Mouse (Mus musculus): ENCODE measurements around the gene Zfp61. TPM values are rescaled to one million over a fixed set of nuclear protein-coding genes. Genes with fewer than 3 reads are reported as not detected.

The Zfp61 gene
- 1 to 10 TPM; 3.1 to 4.5 TPM for total RNA-seq (2021)

DNA sequence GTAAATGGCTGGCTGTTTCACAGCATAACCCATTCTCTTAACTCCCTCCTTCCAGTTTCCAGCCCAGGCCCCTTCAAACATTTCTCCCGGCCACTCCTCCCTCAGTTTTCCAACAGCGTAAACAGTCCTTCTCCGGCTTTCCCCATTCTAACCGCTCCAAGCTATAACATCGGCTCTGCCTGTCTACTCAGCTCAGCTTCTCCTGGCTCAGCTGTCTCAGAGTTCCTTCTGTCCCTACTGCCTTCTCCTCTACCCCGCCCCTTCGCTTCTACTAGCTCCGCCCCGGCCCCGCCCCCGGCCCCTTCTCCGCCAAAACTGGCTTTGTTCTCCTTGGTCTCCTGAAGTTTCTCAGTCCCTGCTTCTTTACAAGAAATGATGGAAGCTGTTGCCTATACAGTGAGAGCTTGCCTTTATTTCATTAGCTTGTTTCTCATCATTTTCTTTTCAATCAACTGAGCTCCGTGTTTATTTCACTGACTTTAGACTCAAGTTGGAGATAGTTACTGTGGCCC, at the start of gene Zfp61:
Zfp61 (minus strand) TSS at position 462 of the 512 bp plus-strand sequence.
- intact Hi-C loops (cut with DNase I) = no loop called here
- DNase-seq (ENCODE audit: low spot score) = no peak

- no peak for DNase-seq (ENCODE audit: low spot score)
- intact Hi-C loops (cut with DNase I) = no loop called here
These were observed 47.9 kb upstream of the Zfp61 start, which contains the start of gene Lypd5 for GRCm38 (mm10) chr7:24348896-24349295. Gene Lypd5, plus strand, starts transcription at chr7:24349196.

DNA sequence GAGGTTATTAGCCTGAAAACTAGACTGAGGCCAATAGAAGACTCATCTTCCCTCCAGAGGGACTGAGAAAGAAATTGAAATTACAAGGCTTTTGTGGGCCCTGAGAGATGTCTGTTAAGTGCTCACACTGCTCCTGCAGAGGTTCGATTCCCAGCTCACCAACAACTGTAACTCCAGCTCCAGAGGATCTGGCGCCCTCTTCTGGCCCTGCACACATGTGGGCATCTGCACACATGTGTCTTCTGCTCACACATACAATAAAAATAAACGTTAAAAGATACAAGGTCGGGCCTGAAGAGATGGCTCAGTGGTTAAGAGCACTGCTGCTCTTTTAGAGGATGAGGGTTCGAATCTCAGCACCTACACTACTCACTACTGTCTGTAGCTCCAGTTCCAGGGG, 45.4 kb upstream of the Zfp61 start:
- no peak for DNase-seq (ENCODE audit: low spot score)
- intact Hi-C loops (cut with DNase I) = no loop called here

DNA sequence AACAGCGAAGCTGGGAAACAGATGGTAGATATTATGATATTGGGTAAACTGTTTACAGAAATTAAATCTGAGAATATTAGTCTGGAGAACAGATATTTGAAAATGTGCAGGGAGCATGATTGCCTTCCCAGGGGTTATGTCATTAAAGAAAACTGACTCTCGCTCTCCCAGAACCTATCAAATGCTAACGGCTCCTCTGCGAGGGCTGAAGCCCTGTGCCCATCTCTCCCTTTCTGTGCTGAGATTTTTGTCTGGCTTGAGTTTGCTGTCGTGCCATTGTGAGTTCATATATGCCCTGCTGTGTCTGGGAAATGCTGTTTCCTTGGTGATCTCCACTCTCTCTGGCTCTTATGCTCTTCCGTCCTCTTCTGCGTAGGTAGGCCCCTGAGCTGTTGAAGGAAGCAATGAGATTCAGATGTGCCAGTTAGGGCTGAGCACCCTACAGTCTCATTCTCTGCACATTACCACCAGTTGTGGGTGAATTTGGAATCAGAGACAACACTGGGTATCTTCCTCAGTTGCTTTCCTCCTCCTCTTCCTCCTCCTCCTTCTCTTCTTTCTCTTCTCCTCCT, 42.8 kb upstream of the Zfp61 start:
- DNase-seq (ENCODE audit: low spot score) = no peak
- intact Hi-C loops (cut with DNase I) = no loop called here

- intact Hi-C loops (cut with DNase I) = loop anchor here (5.0 kb wide), 1 partner anchor 49 kb away; no protein-coding TSS in a partner anchor
- DNase-seq (ENCODE audit: low spot score) = no peak
These were observed 37.2 kb upstream of the Zfp61 start for GRCm38 (mm10) chr7:24338241-24338640.

GRCm38 (mm10) chr7:24335699-24336309, 34.8 kb upstream of the Zfp61 start:
- DNase-seq (ENCODE audit: low spot score) = no peak

DNA sequence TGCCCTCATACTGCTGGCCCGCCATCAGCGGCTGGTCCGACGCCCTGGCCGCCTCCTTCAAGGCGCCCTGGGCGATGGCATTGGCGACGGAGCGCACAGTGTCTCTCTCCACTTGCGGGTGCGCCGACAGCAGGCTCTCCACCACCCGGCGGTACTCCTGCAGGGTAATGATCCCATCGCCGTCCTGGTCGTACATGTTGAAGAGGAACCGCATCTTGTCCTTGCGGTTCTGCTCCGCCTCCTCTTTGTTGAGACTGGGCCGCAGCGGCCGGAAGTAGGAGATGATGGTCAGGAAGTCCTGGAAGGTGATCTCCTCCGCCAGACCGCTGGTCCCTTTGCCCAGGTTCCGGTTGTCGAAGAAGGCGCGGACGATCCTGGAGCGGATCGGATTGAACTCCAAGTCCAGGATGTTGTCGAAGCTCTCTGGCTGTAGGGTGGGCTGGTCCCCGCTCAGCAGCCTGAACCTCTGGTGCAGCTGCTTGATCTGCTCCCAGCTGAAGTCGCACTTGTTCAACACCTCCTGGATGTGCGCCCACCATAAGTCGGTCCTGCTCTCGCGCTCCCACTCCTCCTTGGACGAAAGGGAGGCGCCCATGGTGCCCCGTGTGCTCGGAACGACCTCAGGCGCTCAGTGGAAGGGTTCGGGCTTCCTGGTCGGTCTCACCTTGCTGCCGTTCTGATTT, 32.4 kb upstream of the Zfp61 start, which contains the start of gene Tescl:
Tescl (minus strand) TSS at position 633 of the 683 bp plus-strand sequence.
- intact Hi-C loops (cut with DNase I) = no loop called here
- no peak for DNase-seq (ENCODE audit: low spot score)

More at GRCm38 (mm10) chr7:24335699-24336309, 34.8 kb upstream of the Zfp61 start:
- intact Hi-C loops (cut with DNase I) = loop anchor here (2.0 to 5.0 kb wide), 2 partner anchors 51 to 71 kb away; no protein-coding TSS in a partner anchor

GRCm38 (mm10) chr7:24327281-24327975, 26.4 kb upstream of the Zfp61 start:
- intact Hi-C loops (cut with DNase I) = no loop called here
- DNase-seq (ENCODE audit: low spot score) = no peak

DNA sequence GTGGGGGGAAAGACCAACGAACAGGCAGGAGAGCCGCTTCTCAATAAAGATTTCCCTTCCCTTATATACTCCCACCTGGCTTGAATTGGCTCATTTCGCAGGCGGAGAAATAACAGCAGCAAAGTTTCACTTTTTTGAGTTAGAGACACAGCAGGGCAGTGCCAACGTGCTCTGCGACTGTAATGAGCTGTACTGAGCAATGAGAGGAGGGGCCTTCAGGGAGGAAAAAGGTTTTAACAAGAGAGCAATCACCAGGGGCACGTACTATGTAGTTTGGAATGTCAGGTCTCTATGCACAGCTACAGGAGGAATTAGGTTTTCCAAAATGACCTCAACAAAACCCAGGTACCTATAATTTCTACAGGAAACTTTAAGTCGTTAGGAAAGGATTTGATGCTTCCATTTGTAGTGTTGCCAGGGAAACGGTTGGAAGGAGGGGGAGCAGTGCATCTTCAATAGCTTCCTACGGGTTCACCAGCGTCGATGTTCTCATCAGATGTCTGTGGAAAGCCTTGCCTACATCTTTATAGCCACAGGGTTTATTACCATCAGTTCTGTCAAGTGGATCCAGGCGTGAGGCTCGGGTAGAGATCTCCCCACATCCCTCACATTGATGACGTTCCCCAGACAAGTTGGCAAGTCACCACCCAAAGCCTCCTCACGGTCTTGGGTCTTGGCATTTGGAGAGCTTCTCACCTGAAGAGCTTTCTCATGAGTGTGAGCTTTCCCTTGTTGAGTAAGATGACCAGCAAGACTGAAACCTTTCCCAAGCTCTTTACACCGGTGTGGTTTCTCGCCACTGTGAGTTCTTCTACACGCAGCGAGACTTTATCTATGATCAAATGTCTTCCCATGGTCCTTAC, 25.5 kb upstream of the Zfp61 start:
- DNase-seq (ENCODE audit: low spot score) = no peak
- intact Hi-C loops (cut with DNase I) = no loop called here

GRCm38 (mm10) chr7:24325675-24326128, 24.7 kb upstream of the Zfp61 start:
- intact Hi-C loops (cut with DNase I) = no loop called here

DNA sequence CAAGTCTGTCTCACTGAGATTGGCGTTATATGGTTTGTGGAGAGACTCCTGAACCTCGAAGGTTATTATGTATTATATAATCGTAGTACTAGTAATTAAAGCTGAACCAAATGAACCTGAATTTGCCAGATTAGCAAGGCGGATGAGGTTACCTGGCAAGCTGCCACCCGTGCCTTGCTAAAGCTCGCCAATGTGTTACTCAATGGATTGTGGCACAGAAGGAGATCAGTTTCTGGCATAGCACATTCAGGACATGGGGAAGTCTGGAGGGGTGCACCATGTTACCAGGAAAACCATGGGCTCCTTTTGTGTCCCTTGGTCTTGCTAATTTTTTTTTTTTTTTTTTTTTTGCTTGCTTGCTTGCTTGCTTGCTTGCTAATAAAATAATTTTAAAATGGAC, 24.2 kb upstream of the Zfp61 start:
- intact Hi-C loops (cut with DNase I) = no loop called here

More at GRCm38 (mm10) chr7:24325675-24326128, 24.7 kb upstream of the Zfp61 start:
- DNase-seq (ENCODE audit: low spot score) = no peak

DNA sequence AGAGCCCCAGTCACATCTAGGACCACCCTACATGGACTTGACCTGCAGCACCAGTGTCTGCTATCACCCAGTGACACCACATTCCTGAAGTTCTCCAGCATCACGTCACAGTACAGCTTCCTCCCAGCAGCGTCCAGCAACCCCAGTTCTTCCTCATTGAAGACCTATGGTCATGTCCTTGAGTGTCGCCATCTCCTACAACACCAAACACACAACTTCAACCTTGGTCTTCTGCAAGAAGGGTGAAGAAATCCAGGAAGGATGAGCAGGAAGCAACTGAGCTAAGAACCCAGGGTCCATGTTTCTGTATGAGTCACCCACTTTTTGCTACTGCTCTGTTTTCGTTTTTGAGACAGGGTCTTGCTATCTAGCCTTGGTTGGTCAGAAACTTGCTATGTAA, 21.6 kb upstream of the Zfp61 start:
- intact Hi-C loops (cut with DNase I) = no loop called here

More for the DNA sequence above, 24.2 kb upstream of the Zfp61 start:
- DNase-seq (ENCODE audit: low spot score) = no peak

GRCm38 (mm10) chr7:24318942-24319341, 17.9 kb upstream of the Zfp61 start:
- DNase-seq (ENCODE audit: low spot score) = no peak
- intact Hi-C loops (cut with DNase I) = loop anchor here (5.0 kb wide), 3 partner anchors 112 to 237 kb away; partner anchors contain the start of genes Zfp180 and Zfp235

More for the DNA sequence above, 21.6 kb upstream of the Zfp61 start:
- no peak for DNase-seq (ENCODE audit: low spot score)

DNA sequence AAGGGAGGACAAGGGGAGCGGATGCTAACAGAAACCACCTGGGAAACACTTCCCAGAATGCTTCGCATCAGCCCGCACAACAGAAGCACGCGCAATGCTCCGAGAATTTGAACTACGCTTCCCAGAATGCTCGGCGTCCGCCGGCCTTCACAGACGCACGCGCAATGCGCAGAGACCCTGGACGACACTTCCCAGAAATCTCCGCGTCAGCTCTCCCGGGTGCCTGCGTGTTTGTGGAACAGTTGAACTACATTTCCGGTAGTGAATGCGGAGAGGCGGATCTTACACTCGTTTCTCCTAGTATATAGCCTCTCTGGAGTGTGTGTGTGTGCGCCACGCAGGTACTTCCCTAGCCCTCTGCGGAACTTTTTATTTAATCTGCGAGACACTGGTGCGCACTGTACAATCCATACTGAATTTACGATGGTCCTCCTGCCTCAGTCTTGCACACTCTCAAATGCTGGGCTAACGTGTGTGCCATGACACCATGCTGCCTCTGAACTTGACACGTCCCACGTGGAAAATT, 15.6 kb upstream of the Zfp61 start, which contains the start of gene Zfp94:
Zfp94 (minus strand) TSS at position 100 of the 526 bp plus-strand sequence.
- intact Hi-C loops (cut with DNase I) = loop anchor here (2.0 to 5.0 kb wide), 4 partner anchors 46 to 234 kb away; partner anchors contain the start of genes Zfp180, Zfp235 and Zfp93
- DNase-seq (ENCODE audit: low spot score) = peak; percentile 89

GRCm38 (mm10) chr7:24315726-24316566, 14.9 kb upstream of the Zfp61 start:
- intact Hi-C loops (cut with DNase I) = loop anchor here (2.0 to 5.0 kb wide), 4 partner anchors 45 to 234 kb away; partner anchors contain the start of genes Zfp180, Zfp235 and Zfp93
- no peak for DNase-seq (ENCODE audit: low spot score)

- no peak for DNase-seq (ENCODE audit: low spot score)
- intact Hi-C loops (cut with DNase I) = no loop called here
These were observed 1.1 kb downstream of the Zfp61 start for GRCm38 (mm10) chr7:24299823-24300481.
